Mouse (Mus musculus) heart, embryonic 15.5 days (tissue): ENCODE data around the gene Gm4952. TPM values are rescaled to one million over a fixed set of nuclear protein-coding genes. Genes with fewer than 3 reads are reported as not detected.

Experiments used
- ATAC-seq: fragments of 200-750 bp; cut with Nextera tagmentation; replicated peaks from 2 replicates; pipeline ENCODE4 v1.8.0; 2017; ENCODE audit warnings: low read depth, moderate TSS enrichment; ENCODE audit not compliant: insufficient number of reproducible peaks, insufficient read depth, low FRiP score
- H3K27ac ChIP-seq: fragments of 300-500 bp; sonication (generic); 2 replicates; pipeline ENCODE4 v1.5.1; 2015; ENCODE audit warnings: mild to moderate bottlenecking, inconsistent platforms
- H3K27me3 ChIP-seq: fragments of 300-500 bp; sonication (generic); 2 replicates; pipeline ENCODE4 v1.6.1; 2015; ENCODE audit warnings: inconsistent platforms
- H3K36me3 ChIP-seq: fragments of 300-500 bp; sonication (generic); 2 replicates; pipeline ENCODE4 v1.6.1; 2015; ENCODE audit warnings: mild to moderate bottlenecking, inconsistent platforms
- H3K4me1 ChIP-seq: fragments of 300-500 bp; sonication (generic); replicated peaks from 2 replicates; pipeline ENCODE4 v1.6.1; 2015; ENCODE audit warnings: inconsistent platforms
- H3K4me2 ChIP-seq: fragments of 300-500 bp; sonication (generic); 2 replicates; pipeline ENCODE4 v1.6.1; 2015; ENCODE audit warnings: inconsistent platforms, mild to moderate bottlenecking, moderate library complexity
- H3K4me3 ChIP-seq: fragments of 300-500 bp; sonication (generic); 2 replicates; pipeline ENCODE4 v1.5.1; 2015; ENCODE audit warnings: mild to moderate bottlenecking, inconsistent platforms
- H3K9ac ChIP-seq: fragments of 300-500 bp; sonication (generic); 2 replicates; pipeline ENCODE4 v1.6.1; 2015; ENCODE audit warnings: mild to moderate bottlenecking, inconsistent platforms
- H3K9me3 ChIP-seq: fragments of 300-500 bp; sonication (generic); replicated peaks from 2 replicates; pipeline ENCODE4 v1.6.1; 2016; ENCODE audit warnings: inconsistent platforms
- WGBS: fragments of 180-500 bp; shearing (Covaris S2); methylation state at CpG from one replicate; pipeline ENCODE4 v1.1.7; 2015; ENCODE audit warnings: mixed read lengths; 5-methylcytosine and 5-hydroxymethylcytosine counted together
- polyA plus RNA-seq: library from polyadenylated mRNA; unstranded; fragments of >200 nt; fragmentation: Nextera tagmentation; extraction: Ambion mirVana; gene quantifications from 2 replicates; pipeline ENCODE4 v1.2.1, GENCODE M21; 2015

Gm4952 gene
- 0.10 and 0.15 TPM in 2 replicates for polyA plus RNA-seq

- no peaks in the 10 kb centered on the region for H3K9me3 ChIP-seq
- H3K36me3 ChIP-seq = no peaks in the 10 kb centered on the region
- H3K9ac ChIP-seq = no peak within 1 kb of the TSS
- WGBS = 32% methylated on average over 1 of the region's 1 CpGs
- H3K27ac ChIP-seq = no peak within 1 kb of the TSS
- H3K4me2 ChIP-seq = no peak within 1 kb of the TSS
- no peaks in the 10 kb centered on the region for H3K27me3 ChIP-seq
- H3K4me3 ChIP-seq = no peak within 1 kb of the TSS
- ATAC-seq = no peak
- peaks cover 7% of the 10 kb centered on the region for H3K4me1 ChIP-seq
Observed at GRCm38 (mm10) chr19:12599674-12600073, at the start of gene Gm4952. Gm4952 (plus strand) TSS chr19:12599974.

GRCm38 (mm10) chr19:12550005-12550942 is 49.5 kb upstream of the Gm4952 start:
- ATAC-seq = no peak
- 79% methylated on average over 5 of the region's 5 CpGs for WGBS

GRCm38 (mm10) chr19:12556293-12556692 is 43.5 kb upstream of the Gm4952 start:
- no peak overlapping the region for H3K4me3 ChIP-seq
- H3K4me1 ChIP-seq = no peaks in the 10 kb centered on the region
- no peaks in the 10 kb centered on the region for H3K27me3 ChIP-seq
- no peaks in the 10 kb centered on the region for H3K36me3 ChIP-seq
- H3K4me2 ChIP-seq = no peak overlapping the region
- no peak overlapping the region for H3K27ac ChIP-seq
- ATAC-seq = no peak
- no peaks in the 10 kb centered on the region for H3K9me3 ChIP-seq
- 83% methylated on average over 2 of the region's 2 CpGs for WGBS
- H3K9ac ChIP-seq = no peak overlapping the region

More at GRCm38 (mm10) chr19:12550005-12550942, 49.5 kb upstream of the Gm4952 start:
- Histone ChIP-seq H3K27me3 (no peaks in the 10 kb centered on the region), H3K36me3 (no peaks in the 10 kb centered on the region), H3K4me1 (no peaks in the 10 kb centered on the region), H3K9ac (no peak overlapping the region), H3K9me3 (no peaks in the 10 kb centered on the region), H3K27ac (no peak overlapping the region), H3K4me3 (no peak overlapping the region), H3K4me2 (no peak overlapping the region)

- H3K4me1 ChIP-seq = no peaks in the 10 kb centered on the region
- no peak overlapping the region for H3K27ac ChIP-seq
- H3K27me3 ChIP-seq = no peaks in the 10 kb centered on the region
- 69% methylated on average over 4 of the region's 4 CpGs for WGBS
- no peak overlapping the region for H3K4me2 ChIP-seq
- no peak overlapping the region for H3K4me3 ChIP-seq
- no peaks in the 10 kb centered on the region for H3K36me3 ChIP-seq
- no peak overlapping the region for H3K9ac ChIP-seq
- H3K9me3 ChIP-seq = no peaks in the 10 kb centered on the region
- ATAC-seq = no peak
Observed at GRCm38 (mm10) chr19:12558219-12558618, 41.6 kb upstream of the Gm4952 start.

GRCm38 (mm10) chr19:12564197-12564596 is 35.6 kb upstream of the Gm4952 start:
- H3K27me3 ChIP-seq = no peaks in the 10 kb centered on the region
- no peak overlapping the region for H3K9ac ChIP-seq
- no peak overlapping the region for H3K4me2 ChIP-seq
- no peaks in the 10 kb centered on the region for H3K9me3 ChIP-seq
- no peak for ATAC-seq
- no peaks in the 10 kb centered on the region for H3K4me1 ChIP-seq
- H3K27ac ChIP-seq = no peak overlapping the region
- H3K4me3 ChIP-seq = no peak overlapping the region
- no peaks in the 10 kb centered on the region for H3K36me3 ChIP-seq

GRCm38 (mm10) chr19:12567011-12567410 is 32.8 kb upstream of the Gm4952 start:
- H3K9ac ChIP-seq = no peak overlapping the region
- WGBS = 43% methylated on average over 4 of the region's 4 CpGs
- ATAC-seq = no peak

GRCm38 (mm10) chr19:12570866-12571265 is 28.9 kb upstream of the Gm4952 start:
- Histone ChIP-seq H3K4me1 (peaks cover 12% of the 10 kb centered on the region), H3K9ac (no peak overlapping the region), H3K27me3 (no peaks in the 10 kb centered on the region), H3K9me3 (no peaks in the 10 kb centered on the region), H3K36me3 (no peaks in the 10 kb centered on the region), H3K4me3 (no peak overlapping the region), H3K4me2 (no peak overlapping the region), H3K27ac (no peak overlapping the region)
- ATAC-seq = no peak
- WGBS = 53% methylated on average over 2 of the region's 2 CpGs

More at GRCm38 (mm10) chr19:12567011-12567410, 32.8 kb upstream of the Gm4952 start:
- no peaks in the 10 kb centered on the region for H3K4me1 ChIP-seq
- H3K27ac ChIP-seq = no peak overlapping the region
- no peaks in the 10 kb centered on the region for H3K36me3 ChIP-seq
- H3K9me3 ChIP-seq = no peaks in the 10 kb centered on the region
- H3K27me3 ChIP-seq = no peaks in the 10 kb centered on the region
- H3K4me3 ChIP-seq = no peak overlapping the region
- H3K4me2 ChIP-seq = no peak overlapping the region

GRCm38 (mm10) chr19:12571687-12572086 is 28.1 kb upstream of the Gm4952 start:
- Histone ChIP-seq H3K4me1 (peaks cover 12% of the 10 kb centered on the region), H3K27ac (no peak overlapping the region), H3K9me3 (no peaks in the 10 kb centered on the region), H3K4me2 (no peak overlapping the region), H3K36me3 (no peaks in the 10 kb centered on the region), H3K9ac (no peak overlapping the region), H3K27me3 (no peaks in the 10 kb centered on the region), H3K4me3 (no peak overlapping the region)
- 83% methylated on average over 1 of the region's 1 CpGs for WGBS
- no peak for ATAC-seq

GRCm38 (mm10) chr19:12572614-12573265 is 27.0 kb upstream of the Gm4952 start:
- Histone ChIP-seq H3K4me3 (peak overlapping the region; percentile 56), H3K9me3 (no peaks in the 10 kb centered on the region), H3K4me1 (peaks cover 12% of the 10 kb centered on the region), H3K27ac (peak overlapping the region; percentile 52), H3K27me3 (no peaks in the 10 kb centered on the region), H3K4me2 (peak overlapping the region; percentile 81), H3K36me3 (peaks cover 4% of the 10 kb centered on the region), H3K9ac (no peak overlapping the region)
- no peak for ATAC-seq
- WGBS = 76% methylated on average over 1 of the region's 1 CpGs

- Histone ChIP-seq H3K4me3 (peak overlapping the region; percentile 56), H3K4me1 (peaks cover 12% of the 10 kb centered on the region), H3K9ac (peak overlapping the region; percentile 50), H3K27me3 (no peaks in the 10 kb centered on the region), H3K9me3 (no peaks in the 10 kb centered on the region), H3K4me2 (peak overlapping the region; percentile 81), H3K27ac (peak overlapping the region; percentile 81), H3K36me3 (peaks cover 4% of the 10 kb centered on the region)
- 4% methylated on average over 14 of the region's 14 CpGs for WGBS
- ATAC-seq = peak; percentile 97
Observed at GRCm38 (mm10) chr19:12573266-12574011, 26.3 kb upstream of the Gm4952 start.

GRCm38 (mm10) chr19:12574012-12574407 is 25.8 kb upstream of the Gm4952 start:
- Histone ChIP-seq H3K27ac (peak overlapping the region; percentile 81), H3K36me3 (peaks cover 4% of the 10 kb centered on the region), H3K27me3 (no peaks in the 10 kb centered on the region), H3K4me1 (peaks cover 12% of the 10 kb centered on the region), H3K9me3 (no peaks in the 10 kb centered on the region), H3K4me3 (peak overlapping the region; percentile 56), H3K4me2 (peak overlapping the region; percentile 81), H3K9ac (peak overlapping the region; percentile 50)
- ATAC-seq = no peak
- WGBS = 14% methylated on average over 5 of the region's 5 CpGs
